Mouse (Mus musculus): ENCODE data around the gene Ccdc85b.
A peak's percentile ranks its signal among the peaks of the same experiment; 100 is the strongest.

Gene Ccdc85b

GRCm38 (mm10) chr19:5408057-5409001, 49.4 kb downstream of the Ccdc85b start:
- TF ChIP-seq GATA4 (IDR thresholded peaks at IDR 0.05; ENCODE audit: insufficient replicate concordance, low read length): peak; percentile 51; the same call in 1 of the 2 replicates

- no peak for TF ChIP-seq GATA4 (IDR thresholded peaks at IDR 0.05; ENCODE audit: insufficient replicate concordance, low read length)
These were observed 50.6 kb downstream of the Ccdc85b start for GRCm38 (mm10) chr19:5407133-5407532.

GRCm38 (mm10) chr19:5405924-5406323, 51.8 kb downstream of the Ccdc85b start:
- TF ChIP-seq GATA4 (IDR thresholded peaks at IDR 0.05; ENCODE audit: insufficient replicate concordance, low read length): no peak
